Mouse (Mus musculus) kidney, embryonic 14.5 days (tissue): ENCODE measurements around the gene Uox. TPM values are rescaled to one million over a fixed set of nuclear protein-coding genes. Genes with fewer than 3 reads are reported as not detected.

Experiments used
- ATAC-seq: fragments of 200-750 bp; cut with Nextera tagmentation; 2 replicates; pipeline ENCODE4 v1.8.0; 2017; ENCODE audit warnings: moderate number of reproducible peaks, mild to moderate bottlenecking, moderate TSS enrichment, moderate library complexity; ENCODE audit not compliant: low FRiP score, low TSS enrichment
- H3K27ac ChIP-seq: fragments of 300-500 bp; sonication (generic); 2 replicates; pipeline ENCODE4 v1.5.1; 2014; ENCODE audit warnings: low read depth, mild to moderate bottlenecking, low read length, moderate library complexity, mixed read lengths
- H3K27me3 ChIP-seq: fragments of 300-500 bp; sonication (generic); 2 replicates; pipeline ENCODE4 v1.6.1; 2014; ENCODE audit warnings: mild to moderate bottlenecking, low read length; ENCODE audit not compliant: control insufficient read depth, insufficient read depth
- H3K36me3 ChIP-seq: fragments of 300-500 bp; sonication (generic); 2 replicates; pipeline ENCODE4 v1.6.1; 2014; ENCODE audit warnings: low read length, mixed read lengths; ENCODE audit not compliant: control insufficient read depth, insufficient read depth
- H3K4me1 ChIP-seq: fragments of 300-500 bp; sonication (generic); 2 replicates; pipeline ENCODE4 v1.6.1; 2014; ENCODE audit warnings: low read length, mixed read lengths; ENCODE audit not compliant: control insufficient read depth, insufficient read depth
- H3K4me2 ChIP-seq: fragments of 300-500 bp; sonication (generic); replicated peaks from 2 replicates; pipeline ENCODE4 v1.6.1; 2014; ENCODE audit warnings: low read depth, mild to moderate bottlenecking, low read length
- H3K4me3 ChIP-seq: fragments of 300-500 bp; sonication (generic); 2 replicates; pipeline ENCODE4 v1.5.1; 2014; ENCODE audit warnings: mild to moderate bottlenecking, low read length
- H3K9ac ChIP-seq: fragments of 300-500 bp; sonication (generic); 2 replicates; pipeline ENCODE4 v1.6.1; 2014; ENCODE audit warnings: low read depth, mild to moderate bottlenecking, low read length, moderate library complexity
- H3K9me3 ChIP-seq: fragments of 300-500 bp; sonication (generic); 2 replicates; pipeline ENCODE4 v1.6.1; 2016; ENCODE audit warnings: low read length; ENCODE audit not compliant: control insufficient read depth
- WGBS: fragments of 180-500 bp; shearing (Covaris S2); extraction: QIAGEN DNeasy Blood & Tissue Kit; methylation state at CpG from one replicate; pipeline ENCODE4 v1.1.7; 2014; 5-methylcytosine and 5-hydroxymethylcytosine counted together
- polyA plus RNA-seq: library from polyadenylated mRNA; unstranded; fragments of >200 nt; fragmentation: Nextera tagmentation; extraction: Ambion mirVana; gene quantifications from 2 replicates; pipeline ENCODE4 v1.2.1, GENCODE M21; 2014

Gene Uox
- polyA plus RNA-seq, 1 experiment from 2014 or later, result not detected

DNA sequence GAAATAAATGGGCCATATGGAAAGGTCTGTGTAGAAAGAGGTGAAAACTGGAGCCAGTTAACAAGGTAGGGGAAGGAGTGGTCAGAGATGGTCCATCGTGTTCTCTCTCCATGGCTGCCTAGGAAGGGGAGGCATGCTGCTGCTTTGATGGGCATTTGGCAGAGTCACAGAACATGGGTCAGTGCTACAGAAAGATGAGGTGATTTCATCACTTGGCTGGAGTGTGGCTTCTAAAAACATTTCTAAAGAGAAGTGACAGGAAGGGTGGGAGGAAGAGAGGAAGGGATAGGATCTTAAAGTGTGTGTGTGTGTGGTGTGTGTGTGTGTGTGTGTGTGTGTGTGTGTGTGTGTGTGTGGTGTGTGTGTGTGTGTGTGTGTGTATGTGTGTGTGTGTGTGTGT lies 1.1 kb downstream of the Uox start:
- no peak overlapping the region for H3K4me3 ChIP-seq

DNA sequence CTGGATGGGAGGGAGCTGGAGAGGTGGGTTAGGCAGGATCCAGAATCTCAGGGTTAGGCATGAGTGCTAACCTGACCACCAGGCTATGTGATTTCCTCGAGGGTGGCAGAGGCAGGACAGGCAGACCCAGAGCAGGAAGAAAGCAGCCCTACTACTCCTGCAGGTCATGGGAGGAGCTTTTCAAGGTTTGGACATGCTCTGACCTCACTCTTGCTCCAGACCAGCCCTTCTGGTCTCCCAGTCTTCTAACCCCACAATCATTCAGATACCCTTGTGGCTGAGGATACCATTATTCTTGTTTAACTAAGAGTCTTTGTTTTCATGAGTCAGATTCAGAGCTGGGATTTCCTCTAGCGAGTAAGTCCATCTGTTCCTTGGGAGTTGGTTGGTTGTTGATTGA lies 7.4 kb downstream of the Uox start:
- 59% methylated on average over 2 of the region's 2 CpGs for WGBS
- H3K9me3 ChIP-seq, result no peaks in the 10 kb centered on the region; the same call in 1 of the 2 replicates
- ATAC-seq, result no peak
- H3K9ac ChIP-seq, result no peak overlapping the region
- H3K27me3 ChIP-seq, result no peaks in the 10 kb centered on the region; the same call in 1 of the 2 replicates
- no peak overlapping the region for H3K27ac ChIP-seq
- H3K4me2 ChIP-seq, result no peak overlapping the region
- H3K4me1 ChIP-seq, result no peaks in the 10 kb centered on the region
- H3K36me3 ChIP-seq, result no peaks in the 10 kb centered on the region
- no peak overlapping the region for H3K4me3 ChIP-seq

More for the DNA sequence above, 1.1 kb downstream of the Uox start:
- Histone ChIP-seq H3K9ac (no peak overlapping the region), H3K9me3 (no peaks in the 10 kb centered on the region), H3K36me3 (no peaks in the 10 kb centered on the region), H3K27me3 (no peaks in the 10 kb centered on the region), H3K4me1 (no peaks in the 10 kb centered on the region), H3K27ac (no peak overlapping the region), H3K4me2 (no peak overlapping the region)
- ATAC-seq, result no peak
- 66% methylated on average over 1 of the region's 1 CpGs for WGBS

- Histone ChIP-seq H3K36me3 (no peaks in the 10 kb centered on the region), H3K4me1 (no peaks in the 10 kb centered on the region), H3K4me2 (no peak overlapping the region), H3K9ac (no peak overlapping the region), H3K27me3 (no peaks in the 10 kb centered on the region; the same call in 1 of the 2 replicates), H3K27ac (no peak overlapping the region), H3K9me3 (no peaks in the 10 kb centered on the region; the same call in 1 of the 2 replicates), H3K4me3 (no peak overlapping the region)
- ATAC-seq, result no peak
- WGBS, result 79% methylated on average over 3 of the region's 3 CpGs
These were observed 10.0 kb downstream of the Uox start for GRCm38 (mm10) chr3:146580039-146580729.

DNA sequence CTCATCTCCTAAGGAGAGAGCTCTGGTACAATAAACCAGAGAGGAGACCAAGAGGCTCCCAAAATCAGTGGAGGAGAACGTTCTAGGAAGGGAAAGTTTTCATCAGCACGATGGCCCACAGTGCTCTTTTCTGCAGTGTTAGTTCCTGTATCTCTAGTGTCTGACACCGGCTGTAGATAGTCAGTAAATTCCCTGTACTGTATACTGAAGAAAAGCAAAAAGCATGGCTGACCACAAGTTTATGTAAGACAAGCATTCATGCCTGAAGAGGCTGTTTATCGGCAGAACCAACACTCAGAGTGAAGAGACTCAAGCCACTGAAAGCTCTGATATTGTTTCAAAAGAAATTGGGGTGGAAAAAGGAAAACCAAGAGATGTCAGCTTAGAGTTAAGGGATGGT lies 13.3 kb downstream of the Uox start:
- Histone ChIP-seq H3K27me3 (no peaks in the 10 kb centered on the region), H3K27ac (no peak overlapping the region), H3K9ac (no peak overlapping the region), H3K9me3 (no peaks in the 10 kb centered on the region; the same call in 1 of the 2 replicates), H3K36me3 (no peaks in the 10 kb centered on the region), H3K4me1 (no peaks in the 10 kb centered on the region), H3K4me2 (no peak overlapping the region), H3K4me3 (no peak overlapping the region)
- no peak for ATAC-seq
- WGBS, result 81% methylated on average over 4 of the region's 4 CpGs

DNA sequence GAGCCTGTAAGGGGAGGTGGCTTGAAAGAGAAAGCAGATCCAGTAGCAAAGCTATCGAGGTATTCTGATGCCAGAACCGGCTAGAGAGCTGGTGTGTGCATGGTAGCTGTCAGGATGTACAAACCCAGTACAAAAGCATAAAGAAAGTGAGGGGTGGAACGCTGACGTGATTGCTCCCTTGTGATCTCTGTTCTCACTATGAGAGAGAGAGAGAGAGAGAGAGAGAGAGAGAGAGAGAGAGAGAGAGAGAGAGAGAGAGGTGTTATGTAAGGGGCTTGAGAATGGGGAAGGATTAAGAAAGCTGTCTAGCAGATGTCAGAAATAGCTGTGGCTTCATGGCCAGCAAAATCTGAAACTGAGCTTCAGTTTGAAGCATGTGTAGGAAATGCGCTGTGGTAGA lies 13.7 kb downstream of the Uox start:
- WGBS, result 71% methylated on average over 5 of the region's 5 CpGs
- Histone ChIP-seq H3K9me3 (no peaks in the 10 kb centered on the region), H3K27me3 (no peaks in the 10 kb centered on the region)

DNA sequence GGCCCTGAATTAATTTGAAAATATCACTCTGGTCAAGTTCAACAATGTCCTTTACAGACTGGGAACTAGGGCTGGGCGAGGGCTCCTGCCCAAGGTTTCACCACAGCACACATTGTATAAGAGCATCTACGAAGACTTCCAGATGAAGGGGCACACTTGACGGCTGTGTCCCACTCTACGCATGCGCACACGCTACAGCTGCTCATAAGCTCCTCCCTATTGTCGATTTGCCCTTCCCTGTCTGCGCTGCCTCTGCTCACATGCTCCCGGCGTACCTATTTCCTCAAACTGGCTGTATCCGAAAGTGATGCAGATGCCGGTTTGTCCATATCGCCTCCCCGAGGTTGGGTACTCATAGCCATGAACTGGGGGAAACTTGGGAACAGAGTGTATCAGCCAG lies 16.4 kb downstream of the Uox start:
- no peak overlapping the region for H3K27ac ChIP-seq
- H3K9ac ChIP-seq, result no peak overlapping the region
- H3K4me3 ChIP-seq, result no peak overlapping the region
- no peak overlapping the region for H3K4me2 ChIP-seq
- 94% methylated on average over 14 of the region's 14 CpGs for WGBS
- H3K36me3 ChIP-seq, result no peaks in the 10 kb centered on the region
- no peaks in the 10 kb centered on the region for H3K4me1 ChIP-seq
- no peaks in the 10 kb centered on the region for H3K9me3 ChIP-seq
- no peaks in the 10 kb centered on the region for H3K27me3 ChIP-seq
- ATAC-seq, result no peak

More for the DNA sequence above, 13.7 kb downstream of the Uox start:
- no peak overlapping the region for H3K27ac ChIP-seq
- H3K9ac ChIP-seq, result no peak overlapping the region
- no peak overlapping the region for H3K4me3 ChIP-seq
- H3K36me3 ChIP-seq, result no peaks in the 10 kb centered on the region
- H3K4me2 ChIP-seq, result no peak overlapping the region
- no peak for ATAC-seq
- no peaks in the 10 kb centered on the region for H3K4me1 ChIP-seq

DNA sequence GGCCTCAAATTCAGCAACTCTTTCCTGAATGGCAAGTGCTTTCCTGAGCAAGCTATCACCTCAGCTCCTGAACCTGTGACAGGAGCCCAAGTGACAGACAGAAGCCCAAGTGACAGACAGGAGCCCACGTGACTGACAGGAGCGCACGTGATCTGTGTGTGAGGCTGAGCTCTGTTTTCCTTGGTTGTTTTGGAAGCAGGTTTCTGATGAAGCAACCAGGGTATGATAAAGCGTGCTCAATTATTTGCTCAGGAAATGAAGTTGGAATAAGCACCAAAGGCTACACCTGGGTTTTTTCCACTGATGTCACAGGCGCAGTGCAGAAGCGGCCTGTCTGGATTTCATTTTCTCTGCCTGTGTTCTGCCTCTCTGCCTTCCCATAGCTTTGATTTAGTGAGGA lies 19.3 kb downstream of the Uox start:
- Histone ChIP-seq H3K9me3 (no peaks in the 10 kb centered on the region), H3K4me3 (no peak overlapping the region), H3K27me3 (no peaks in the 10 kb centered on the region), H3K27ac (no peak overlapping the region), H3K9ac (no peak overlapping the region), H3K4me1 (no peaks in the 10 kb centered on the region), H3K4me2 (no peak overlapping the region), H3K36me3 (no peaks in the 10 kb centered on the region)
- no peak for ATAC-seq
- 83% methylated on average over 6 of the region's 6 CpGs for WGBS

GRCm38 (mm10) chr3:146591159-146591558 lies 20.9 kb downstream of the Uox start:
- H3K27me3 ChIP-seq, result no peaks in the 10 kb centered on the region
- WGBS, result 83% methylated on average over 7 of the region's 7 CpGs
- no peak overlapping the region for H3K9ac ChIP-seq
- no peak overlapping the region for H3K4me3 ChIP-seq
- no peaks in the 10 kb centered on the region for H3K4me1 ChIP-seq
- no peak overlapping the region for H3K27ac ChIP-seq
- no peaks in the 10 kb centered on the region for H3K9me3 ChIP-seq
- no peak for ATAC-seq
- no peak overlapping the region for H3K4me2 ChIP-seq
- H3K36me3 ChIP-seq, result no peaks in the 10 kb centered on the region

- WGBS, result 63% methylated on average over 2 of the region's 2 CpGs
- Histone ChIP-seq H3K9me3 (no peaks in the 10 kb centered on the region), H3K27ac (no peak overlapping the region), H3K4me1 (no peaks in the 10 kb centered on the region), H3K36me3 (no peaks in the 10 kb centered on the region), H3K4me2 (no peak overlapping the region), H3K27me3 (no peaks in the 10 kb centered on the region), H3K4me3 (no peak overlapping the region), H3K9ac (no peak overlapping the region)
- no peak for ATAC-seq
These were observed 21.4 kb downstream of the Uox start for GRCm38 (mm10) chr3:146591601-146592000.
